Mouse (Mus musculus): ENCODE results near the gene Pcgf2. TPM values are rescaled to one million over a fixed set of nuclear protein-coding genes. Genes with fewer than 3 reads are reported as not detected.

Pcgf2 gene
- polyA plus RNA-seq, 1 experiment from 2014 or later: 10.5 TPM

DNA sequence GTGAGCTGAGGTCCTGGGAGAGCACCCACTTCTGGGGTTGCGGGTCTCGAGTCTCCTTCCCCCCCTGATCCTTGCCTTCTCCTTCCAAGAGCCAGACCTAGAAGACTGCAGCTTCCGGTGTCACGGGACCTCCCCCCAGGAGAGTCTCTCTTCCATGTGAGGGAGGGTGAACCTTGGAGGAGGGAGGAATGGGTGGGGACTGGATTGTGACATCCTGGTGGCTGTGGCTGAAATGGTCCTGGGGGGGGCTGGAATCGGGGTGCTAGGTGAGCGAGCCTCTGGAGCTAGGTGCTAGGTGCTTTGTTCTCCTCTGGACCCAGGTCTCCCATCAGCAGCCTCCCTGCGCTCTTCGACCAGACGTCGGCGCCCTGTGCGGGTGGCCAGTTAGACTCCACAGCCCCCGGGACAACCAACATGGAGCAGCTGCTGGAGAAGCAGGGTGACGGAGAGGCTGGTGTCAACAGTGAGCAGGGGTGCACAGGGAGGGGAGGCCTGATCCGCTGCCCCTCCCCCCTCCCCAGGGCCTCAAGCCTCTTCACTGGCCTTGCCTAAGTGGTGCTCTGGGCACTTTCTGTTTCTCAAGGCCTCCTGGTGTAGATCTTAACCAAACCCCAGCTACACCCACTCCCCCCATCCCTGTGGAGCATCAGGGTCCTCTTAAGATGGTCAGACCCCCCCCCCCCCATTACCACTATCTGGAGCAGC lies 24.1 kb downstream of the Pcgf2 start:
- DNase-seq (ENCODE audit: low spot score): peak; percentile 58
- Histone ChIP-seq H3K36me3 (ENCODE audit: insufficient read depth, low read length) (peaks cover 22% of the 10 kb centered on the region), H3K9ac (replicated peaks; ENCODE audit: low read depth) (no peak overlapping the region), H3K27me3 (replicated peaks; ENCODE audit: insufficient read depth, low read length) (no peaks in the 10 kb centered on the region), H3K4me3 (ENCODE audit: low read depth, low read length) (no peak overlapping the region), H3K9me3 (ENCODE audit: low read length) (no peaks in the 10 kb centered on the region), H3K27ac (ENCODE audit: low read length) (peak overlapping the region; percentile 51), H3K4me1 (ENCODE audit: insufficient read depth, low read depth, low read length) (0 out of 2 replicates have a peak, but pooled peaks cover 6% of the 10 kb centered on the region), H3K4me2 (replicated peaks; ENCODE audit: low read depth, low read length) (no peak overlapping the region)
- TF ChIP-seq EP300 (IDR thresholded peaks at IDR 0.05) (no peak), CTCF (IDR thresholded peaks at IDR 0.05) (no peak)
- ATAC-seq: peak; percentile 70
- WGBS: 68% methylated on average over 14 of the region's 15 CpGs

DNA sequence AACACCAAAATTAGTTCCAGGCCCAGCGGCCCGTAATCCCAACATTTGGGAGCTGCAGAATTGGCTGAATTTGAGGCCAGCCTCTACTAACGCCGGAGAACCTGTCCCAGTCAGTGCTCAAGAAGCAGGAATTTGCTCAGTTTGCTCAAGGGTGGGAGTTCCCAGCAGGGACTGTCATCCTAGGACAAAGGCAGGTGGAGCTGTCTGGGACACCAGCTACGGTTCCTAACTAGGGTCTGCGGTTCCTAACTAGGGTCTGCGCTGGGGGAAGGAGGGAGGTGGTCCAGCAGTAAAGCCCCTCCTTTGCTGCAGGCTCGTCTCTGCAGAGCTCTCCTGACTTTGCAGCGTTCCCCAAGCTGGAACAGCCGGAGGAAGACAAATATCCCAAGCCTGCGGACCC lies 27.1 kb downstream of the Pcgf2 start:
- peaks cover 22% of the 10 kb centered on the region for H3K36me3 ChIP-seq (ENCODE audit: insufficient read depth, low read length)
- TF ChIP-seq CTCF (IDR thresholded peaks at IDR 0.05): no peak
- TF ChIP-seq EP300 (IDR thresholded peaks at IDR 0.05): no peak
- WGBS: 72% methylated on average over 11 of the region's 11 CpGs

DNA sequence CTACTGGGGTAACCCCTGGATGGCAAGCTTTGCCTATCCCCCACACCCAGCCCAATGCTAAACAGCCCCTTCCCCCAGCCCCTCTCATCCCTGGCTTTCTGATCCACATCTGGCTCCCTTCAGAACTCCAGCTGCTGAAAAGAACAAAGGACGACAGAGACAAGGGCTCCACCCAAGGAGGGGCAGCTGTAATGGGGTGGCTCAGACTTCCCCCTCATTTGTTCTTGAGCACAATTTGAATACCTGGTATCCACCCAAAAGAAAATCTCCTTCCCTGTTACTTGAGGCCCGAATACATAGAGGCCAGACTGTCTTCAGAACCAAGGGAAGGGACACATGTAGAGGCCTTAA lies 29.1 kb downstream of the Pcgf2 start:
- Histone ChIP-seq H3K36me3 (ENCODE audit: insufficient read depth, low read length) (peaks cover 22% of the 10 kb centered on the region), H3K27ac (ENCODE audit: low read length) (no peak overlapping the region), H3K27me3 (replicated peaks; ENCODE audit: insufficient read depth, low read length) (no peaks in the 10 kb centered on the region), H3K4me2 (replicated peaks; ENCODE audit: low read depth, low read length) (no peak overlapping the region), H3K9ac (replicated peaks; ENCODE audit: low read depth) (no peak overlapping the region), H3K4me1 (ENCODE audit: insufficient read depth, low read depth, low read length) (peaks cover 7% of the 10 kb centered on the region; the same call in 1 of the 2 replicates), H3K4me3 (ENCODE audit: low read depth, low read length) (no peak overlapping the region), H3K9me3 (ENCODE audit: low read length) (no peaks in the 10 kb centered on the region)
- WGBS: 64% methylated on average over 2 of the region's 2 CpGs
- DNase-seq (ENCODE audit: low spot score) (no peak), ATAC-seq (no peak)
- no peak for TF ChIP-seq CTCF (IDR thresholded peaks at IDR 0.05)
- TF ChIP-seq EP300 (IDR thresholded peaks at IDR 0.05): no peak

More for the DNA sequence above, 27.1 kb downstream of the Pcgf2 start:
- Histone ChIP-seq H3K4me2 (replicated peaks; ENCODE audit: low read depth, low read length) (no peak overlapping the region), H3K9me3 (ENCODE audit: low read length) (no peaks in the 10 kb centered on the region), H3K27ac (ENCODE audit: low read length) (no peak overlapping the region), H3K27me3 (replicated peaks; ENCODE audit: insufficient read depth, low read length) (no peaks in the 10 kb centered on the region), H3K4me1 (ENCODE audit: insufficient read depth, low read depth, low read length) (peaks cover 9% of the 10 kb centered on the region; the same call in 1 of the 2 replicates), H3K9ac (replicated peaks; ENCODE audit: low read depth) (no peak overlapping the region), H3K4me3 (ENCODE audit: low read depth, low read length) (no peak overlapping the region)
- DNase-seq (ENCODE audit: low spot score): no peak
- no peak for ATAC-seq

DNA sequence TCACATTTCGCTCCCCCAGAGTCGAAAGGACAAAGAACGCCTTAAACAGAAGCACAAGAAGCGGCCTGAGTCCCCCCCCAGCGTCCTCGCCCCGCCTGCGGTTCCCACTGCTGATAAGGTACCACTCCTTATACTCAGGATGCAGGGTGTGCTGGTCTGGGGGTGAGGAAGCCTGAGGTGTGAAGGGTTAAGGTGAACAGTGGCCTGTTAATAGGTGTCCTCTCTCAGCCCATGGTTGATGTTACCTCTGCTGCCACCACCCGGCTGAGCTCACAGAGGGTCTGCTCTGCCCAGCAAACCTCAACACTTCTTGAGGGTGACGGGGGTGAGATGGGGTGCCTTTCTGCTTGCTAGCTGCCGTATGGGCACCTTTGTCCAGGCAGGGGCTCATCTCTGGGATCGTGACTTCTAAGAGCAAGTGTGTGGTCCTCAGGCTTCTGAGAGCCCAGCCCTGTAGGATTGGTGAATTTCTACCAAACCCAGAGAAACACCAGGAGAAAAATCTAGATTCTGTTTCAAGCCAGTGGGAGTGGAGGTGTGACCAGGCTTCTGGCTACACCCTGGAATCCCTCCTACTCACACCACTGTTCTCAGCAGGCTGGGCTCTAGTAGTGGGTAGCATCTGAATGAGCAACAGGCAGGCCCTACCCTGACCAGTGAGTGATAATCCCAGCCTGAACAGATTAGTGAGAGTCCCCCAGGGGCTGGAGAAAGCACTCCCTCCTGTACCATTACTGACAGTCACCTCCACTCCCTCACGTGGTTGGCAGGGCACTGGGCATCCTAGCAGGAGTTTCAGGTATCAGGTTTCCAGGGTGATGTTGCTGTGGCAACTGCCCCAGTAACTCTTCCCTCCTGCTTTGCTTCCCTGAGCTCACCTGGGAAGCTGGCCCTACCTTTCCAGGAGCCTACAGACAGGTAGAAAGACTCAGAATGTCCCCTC lies 29.8 kb downstream of the Pcgf2 start:
- Histone ChIP-seq H3K27me3 (replicated peaks; ENCODE audit: insufficient read depth, low read length) (no peaks in the 10 kb centered on the region), H3K4me2 (replicated peaks; ENCODE audit: low read depth, low read length) (no peak overlapping the region), H3K36me3 (ENCODE audit: insufficient read depth, low read length) (peaks cover 22% of the 10 kb centered on the region), H3K4me3 (ENCODE audit: low read depth, low read length) (no peak overlapping the region), H3K9ac (replicated peaks; ENCODE audit: low read depth) (no peak overlapping the region), H3K4me1 (ENCODE audit: insufficient read depth, low read depth, low read length) (peaks cover 2% of the 10 kb centered on the region; the same call in 1 of the 2 replicates), H3K27ac (ENCODE audit: low read length) (peak overlapping the region; percentile 47; the same call in 1 of the 2 replicates), H3K9me3 (ENCODE audit: low read length) (no peaks in the 10 kb centered on the region)
- ATAC-seq: peak; percentile 23; the same call in 1 of the 2 replicates
- peak; percentile 38 for TF ChIP-seq CTCF (IDR thresholded peaks at IDR 0.05)
- TF ChIP-seq EP300 (IDR thresholded peaks at IDR 0.05): no peak
- no peak for DNase-seq (ENCODE audit: low spot score)
- 51% methylated on average over 13 of the region's 13 CpGs for WGBS

DNA sequence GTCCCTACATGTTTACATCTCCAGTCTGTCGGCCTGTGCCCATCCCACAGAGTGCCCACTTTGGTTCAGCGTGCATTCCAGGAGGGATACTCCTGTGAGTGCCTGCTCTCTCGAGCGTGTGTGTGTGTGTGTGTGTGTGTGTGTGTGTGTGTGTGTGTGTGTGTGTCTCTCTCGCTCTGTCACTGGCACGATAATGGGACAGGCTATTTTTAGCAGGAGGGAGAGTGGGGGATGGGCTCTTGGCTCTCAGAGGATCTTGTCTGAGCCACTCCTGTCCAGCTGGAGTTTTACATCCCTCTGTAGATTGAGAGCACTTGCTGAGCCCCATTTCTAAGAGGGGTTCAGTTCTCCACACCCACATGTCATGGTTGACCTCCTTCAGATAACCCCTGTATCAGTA lies 30.5 kb downstream of the Pcgf2 start:
- H3K4me1 ChIP-seq (ENCODE audit: insufficient read depth, low read depth, low read length): peaks cover 2% of the 10 kb centered on the region; the same call in 1 of the 2 replicates
- H3K4me3 ChIP-seq (ENCODE audit: low read depth, low read length): no peak overlapping the region
- TF ChIP-seq CTCF (IDR thresholded peaks at IDR 0.05) (no peak), EP300 (IDR thresholded peaks at IDR 0.05) (no peak)
- no peaks in the 10 kb centered on the region for H3K27me3 ChIP-seq (replicated peaks; ENCODE audit: insufficient read depth, low read length)
- H3K9ac ChIP-seq (replicated peaks; ENCODE audit: low read depth): no peak overlapping the region
- H3K4me2 ChIP-seq (replicated peaks; ENCODE audit: low read depth, low read length): no peak overlapping the region
- peak; percentile 67 for ATAC-seq
- H3K9me3 ChIP-seq (ENCODE audit: low read length): no peaks in the 10 kb centered on the region
- peak; percentile 84 for DNase-seq (ENCODE audit: low spot score)
- peak overlapping the region; percentile 47; the same call in 1 of the 2 replicates for H3K27ac ChIP-seq (ENCODE audit: low read length)
- 17% methylated on average over 6 of the region's 6 CpGs for WGBS
- peaks cover 19% of the 10 kb centered on the region for H3K36me3 ChIP-seq (ENCODE audit: insufficient read depth, low read length)

DNA sequence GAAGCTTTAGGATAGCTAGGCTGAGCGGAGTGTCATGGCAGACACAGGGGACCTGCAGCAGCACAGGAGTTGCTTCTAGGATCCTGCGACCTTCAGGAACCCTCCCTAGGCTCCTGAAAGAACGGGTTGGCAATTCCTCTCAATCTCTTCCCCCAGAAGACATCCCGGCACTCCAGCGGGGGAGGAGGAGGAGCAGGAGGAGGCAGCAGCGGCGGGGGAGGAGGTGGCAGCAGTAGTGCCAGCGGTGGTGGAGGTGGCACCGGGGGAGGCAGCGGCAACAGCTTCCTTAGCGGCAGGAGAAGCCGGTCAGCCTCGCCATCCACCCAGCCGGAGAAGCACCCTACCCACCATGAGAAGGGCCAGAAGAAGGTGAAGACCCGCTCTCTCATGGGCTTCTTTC lies 31.0 kb downstream of the Pcgf2 start:
- Histone ChIP-seq H3K4me1 (ENCODE audit: insufficient read depth, low read depth, low read length) (peaks cover 2% of the 10 kb centered on the region; the same call in 1 of the 2 replicates), H3K4me3 (ENCODE audit: low read depth, low read length) (no peak overlapping the region), H3K9ac (replicated peaks; ENCODE audit: low read depth) (no peak overlapping the region), H3K36me3 (ENCODE audit: insufficient read depth, low read length) (peaks cover 13% of the 10 kb centered on the region), H3K4me2 (replicated peaks; ENCODE audit: low read depth, low read length) (no peak overlapping the region), H3K27me3 (replicated peaks; ENCODE audit: insufficient read depth, low read length) (no peaks in the 10 kb centered on the region), H3K27ac (ENCODE audit: low read length) (peak overlapping the region; percentile 47; the same call in 1 of the 2 replicates), H3K9me3 (ENCODE audit: low read length) (no peaks in the 10 kb centered on the region)
- ATAC-seq: no peak
- DNase-seq (ENCODE audit: low spot score): no peak
- WGBS: 43% methylated on average over 15 of the region's 15 CpGs
- TF ChIP-seq EP300 (IDR thresholded peaks at IDR 0.05) (no peak), CTCF (IDR thresholded peaks at IDR 0.05) (no peak)
